Mouse (Mus musculus) heart, postnatal 14 days (tissue): Measurements from ENCODE around the gene Tmem254a. TPM values are rescaled to one million over a fixed set of nuclear protein-coding genes. Genes with fewer than 3 reads are reported as not detected.
"Not testable (repeated sequence)": the region's sequence is repeated elsewhere in the genome, so short reads cannot be mapped to it uniquely, and the experiment has no call there.

ENCODE experiments used
- DNase-seq, 2 experiments: peaks; one replicate each; pipeline ENCODE4 v3.0.0; 2021 to 2022
- intact Hi-C: fragments of 180-260 bp; cut with DNase I; formaldehyde crosslinking; loops from one replicate; pipeline ENCODE4 v1.15.1; 2025
- long read RNA-seq, 2 experiments: library from polyadenylated mRNA; stranded (forward); transcript quantifications; one replicate each; pipeline ENCODE4 v2.0.0; 2021
- total RNA-seq, 2 experiments: library from RNA; stranded (reverse); gene quantifications; 2 replicates each; pipeline ENCODE4 v1.2.3; 2021

The Tmem254a gene
- total RNA-seq = 1 to 10 TPM; 1.6 to 2.1 TPM
- long read RNA-seq, experiment 1, transcript Tmem254a-204 (4 exons, 2,147 nt) = major isoform, 7 of 9 reads
- long read RNA-seq, experiment 1, partial matches to known transcripts = 0 of 9 reads
- long read RNA-seq, experiment 1, other reads (novel, unspliced or antisense) = 1 of 9 reads
- long read RNA-seq, experiment 2, transcript Tmem254a-204 (4 exons, 2,147 nt) = major isoform, 9 of 9 reads
- long read RNA-seq, experiment 2, partial matches to known transcripts = 0 of 9 reads
- long read RNA-seq, experiment 2, other reads (novel, unspliced or antisense) = 0 of 9 reads

GRCm38 (mm10) chr14:25927562-25927881 lies at the start of gene Tmem254a:
Gene Tmem254a, minus strand, starts transcription at chr14:25927672.
- intact Hi-C loops, DNase-seq: not testable (repeated sequence)

GRCm38 (mm10) chr14:25957861-25958260 lies 30.4 kb upstream of the Tmem254a start:
- intact Hi-C loops, DNase-seq: not testable (repeated sequence)

DNA sequence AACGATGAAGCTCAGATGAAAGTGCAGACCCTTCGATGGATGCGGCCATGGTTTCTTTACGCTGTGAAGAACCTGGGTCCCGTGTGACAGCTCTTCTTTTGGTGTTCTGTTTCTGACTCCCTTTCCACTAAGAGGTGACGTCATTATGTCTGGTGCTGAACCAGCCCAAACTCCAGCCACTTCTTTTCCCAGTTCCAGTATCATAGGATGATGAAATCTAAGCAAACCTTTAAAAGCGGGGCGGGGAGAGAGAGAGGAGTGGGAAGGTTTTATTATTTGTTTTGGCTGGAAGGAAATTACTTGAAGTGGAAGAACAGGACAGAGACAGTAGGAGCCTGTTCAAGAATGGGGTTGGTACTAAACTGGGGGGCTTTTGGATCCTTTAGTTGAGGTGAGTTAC lies 10.5 kb upstream of the Tmem254a start, which contains the start of gene Cphx1:
Gene Cphx1, plus strand, starts transcription at position 301 of the 400 bp plus-strand sequence.
- DNase-seq, intact Hi-C loops: not testable (repeated sequence)

GRCm38 (mm10) chr14:25936867-25937630 lies 9.6 kb upstream of the Tmem254a start:
- DNase-seq, intact Hi-C loops: not testable (repeated sequence)

DNA sequence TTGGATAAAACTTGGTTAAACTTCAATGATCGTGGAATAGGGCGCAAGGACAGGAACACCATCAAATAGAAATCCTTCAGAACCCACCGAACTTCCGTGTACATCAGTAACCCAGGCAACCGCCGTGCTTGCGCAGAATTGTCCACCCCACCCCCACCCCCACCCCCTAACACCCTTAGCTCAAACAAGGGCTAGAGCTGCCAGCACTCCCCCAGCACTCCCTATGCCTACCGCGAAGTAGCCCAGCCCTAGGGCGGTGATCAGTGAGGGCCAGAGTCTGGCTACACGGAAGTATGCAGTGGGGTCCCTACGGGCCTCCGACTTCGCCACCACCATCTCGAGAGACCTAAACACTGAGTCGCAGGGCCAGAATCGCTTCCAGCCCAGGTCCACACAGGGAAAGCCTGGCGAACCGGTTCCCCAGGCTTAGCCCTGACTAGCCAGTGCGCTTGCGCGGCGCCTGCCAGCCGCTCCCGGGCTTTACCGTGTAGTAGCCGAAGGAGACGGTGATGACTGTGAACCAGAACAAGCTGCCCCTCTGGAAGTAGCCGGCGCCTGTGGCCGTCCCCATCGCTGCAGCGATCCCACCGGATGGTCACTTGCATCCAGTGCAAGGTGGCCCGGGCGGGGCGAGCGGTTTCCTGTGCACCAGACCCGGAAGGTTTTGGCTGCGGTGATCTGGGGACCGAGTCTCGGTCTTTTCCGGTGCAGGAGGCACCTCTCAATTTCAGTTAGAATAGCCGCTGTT lies 484 bp downstream of the Tmem254a start:
- DNase-seq, intact Hi-C loops: not testable (repeated sequence)

DNA sequence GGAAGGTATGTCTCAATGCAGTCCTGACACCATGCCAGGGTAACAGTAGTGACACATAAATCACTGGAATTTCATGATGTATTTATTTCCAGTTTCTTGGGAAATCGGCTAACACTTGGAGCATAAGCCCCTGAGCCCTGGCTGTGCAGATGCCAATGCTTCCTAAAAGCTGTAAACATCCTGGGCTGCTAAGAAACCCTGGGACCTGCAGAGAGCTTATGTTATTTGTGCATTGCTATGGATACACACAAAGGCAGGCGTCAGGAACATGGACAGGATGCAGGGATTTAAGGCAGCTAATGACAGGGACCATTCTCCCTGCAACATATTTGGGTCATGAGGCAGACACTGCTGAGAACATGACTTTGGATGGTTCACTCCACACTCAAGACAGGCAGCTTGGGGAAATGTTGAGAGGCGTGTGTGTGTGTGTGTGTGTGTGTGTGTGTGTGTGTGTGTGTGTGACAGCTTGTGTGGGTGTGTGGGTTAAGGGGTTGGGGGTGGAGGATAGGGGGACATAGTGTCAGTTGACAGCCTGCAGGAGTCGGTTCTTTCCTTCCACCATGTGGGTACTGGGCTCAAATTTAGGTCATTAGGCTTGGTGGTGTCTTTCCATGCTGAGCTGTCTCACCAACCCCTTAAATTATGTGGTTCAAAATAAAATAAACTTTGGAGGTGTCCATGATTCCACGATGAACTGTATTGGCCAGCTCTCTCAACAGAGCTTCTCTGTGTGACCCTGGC lies 8.9 kb downstream of the Tmem254a start:
- DNase-seq, intact Hi-C loops: not testable (repeated sequence)

GRCm38 (mm10) chr14:25908976-25909375 lies 18.5 kb downstream of the Tmem254a start:
- intact Hi-C loops, DNase-seq: not testable (repeated sequence)

- intact Hi-C loops, DNase-seq: not testable (repeated sequence)
Observed at GRCm38 (mm10) chr14:25907272-25907671, 20.2 kb downstream of the Tmem254a start.

DNA sequence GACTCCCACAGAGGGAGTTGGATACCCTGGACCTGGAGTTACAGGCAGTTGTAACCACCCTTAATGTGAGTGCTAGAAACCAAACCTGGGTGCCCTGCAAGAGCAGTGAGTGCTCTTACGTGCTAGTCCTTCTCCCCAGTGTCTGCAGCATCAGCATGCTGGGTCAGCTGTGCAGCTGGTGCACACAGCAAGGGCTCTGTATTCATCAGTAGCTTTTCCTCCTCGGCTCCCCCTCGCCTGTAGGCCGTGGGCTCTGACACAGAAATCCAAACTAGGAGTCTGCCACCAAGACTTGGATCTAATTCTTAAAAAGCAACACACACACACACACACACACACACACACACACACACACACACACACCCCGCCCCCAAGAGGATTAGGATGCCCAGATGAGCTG lies 22.2 kb downstream of the Tmem254a start:
- DNase-seq, intact Hi-C loops: not testable (repeated sequence)

DNA sequence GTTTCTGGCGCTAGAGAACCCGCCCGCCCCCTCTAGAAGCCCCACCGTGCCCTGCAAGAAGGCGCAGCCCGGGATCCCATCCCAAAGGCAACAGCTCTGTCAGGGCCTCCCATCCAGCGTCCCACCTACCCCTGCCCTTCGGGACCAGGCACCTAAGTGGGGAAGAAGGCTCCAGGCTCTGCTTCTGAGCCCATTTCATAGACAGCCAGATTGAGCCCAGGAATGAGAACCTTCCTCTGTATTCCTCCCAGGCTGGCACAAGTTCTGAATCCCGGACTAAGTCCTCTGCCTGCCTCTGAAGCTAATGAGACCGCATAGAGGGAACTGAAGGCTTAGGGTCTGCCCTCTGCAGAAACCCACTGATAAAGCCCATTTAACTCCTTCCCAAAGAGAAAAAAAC lies 24.5 kb downstream of the Tmem254a start, which contains the start of gene Plac9a:
Gene Plac9a, minus strand, starts transcription at position 101 of the 400 bp plus-strand sequence.
- intact Hi-C loops, DNase-seq: not testable (repeated sequence)

GRCm38 (mm10) chr14:25895686-25896085 lies 31.8 kb downstream of the Tmem254a start:
- DNase-seq, intact Hi-C loops: not testable (repeated sequence)

- DNase-seq, intact Hi-C loops: not testable (repeated sequence)
Observed at GRCm38 (mm10) chr14:25894566-25894965, 32.9 kb downstream of the Tmem254a start.

- intact Hi-C loops = not testable (repeated sequence)
Observed at GRCm38 (mm10) chr14:25885886-25886285, 41.6 kb downstream of the Tmem254a start.

DNA sequence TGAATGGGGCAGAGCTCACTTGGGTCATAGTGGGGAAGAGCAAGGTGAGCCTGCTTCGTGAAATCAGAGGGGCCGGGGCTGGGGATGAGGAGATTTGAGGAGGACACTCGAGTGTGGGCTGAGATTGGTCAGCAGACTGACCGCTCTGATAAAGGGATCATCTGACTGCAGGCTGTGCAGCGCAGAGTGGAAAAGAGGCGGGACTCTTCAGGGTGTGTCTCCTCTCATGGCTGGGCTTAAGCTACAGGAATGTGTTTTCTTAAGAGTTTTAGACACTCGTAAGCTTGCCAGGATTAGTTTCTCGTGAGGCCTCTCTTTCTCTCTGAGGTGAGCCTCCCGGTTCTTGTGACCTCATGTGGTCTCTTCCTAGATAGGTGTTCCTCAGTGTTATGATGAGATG lies 45.7 kb downstream of the Tmem254a start:
- DNase-seq, intact Hi-C loops: not testable (repeated sequence)

More at GRCm38 (mm10) chr14:25885886-25886285, 41.6 kb downstream of the Tmem254a start:
- not testable (repeated sequence) for DNase-seq

DNA sequence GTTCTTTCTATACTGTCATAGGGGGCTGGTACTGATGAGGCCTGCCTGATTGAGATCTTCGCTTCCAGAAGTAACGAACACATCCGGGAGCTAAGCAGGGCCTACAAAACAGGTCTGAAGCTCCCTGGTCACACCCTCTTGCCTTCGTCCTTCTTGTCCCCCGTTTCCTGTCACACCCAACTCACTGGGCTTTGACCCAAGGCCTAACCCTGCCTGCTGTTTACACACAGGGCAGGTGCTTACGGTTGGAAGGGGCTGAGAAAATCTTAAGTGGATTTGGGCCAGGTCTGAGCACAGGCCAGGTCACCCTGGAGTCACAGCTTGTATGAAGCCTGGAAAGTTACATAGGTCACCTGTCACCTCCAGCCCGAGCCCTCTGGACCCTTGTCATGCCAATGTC lies 50.8 kb downstream of the Tmem254a start:
- intact Hi-C loops, DNase-seq: not testable (repeated sequence)

Other genes starting within 250 kb of the Tmem254a start
- gene Ppif, start 233.5 kb downstream of the Tmem254a start, total RNA-seq = 100 to 1,000 TPM; 238 to 261 TPM
- gene Zcchc24, start 158.6 kb downstream of the Tmem254a start, total RNA-seq = 10 to 100 TPM; 47.6 to 48.3 TPM
- 10 to 100 TPM; 69.9 to 78.1 TPM for gene Anxa11, start 85.5 kb downstream of the Tmem254a start, total RNA-seq
- 1 to 10 TPM; 2.6 to 2.9 TPM for gene Plac9a, start 24.6 kb downstream of the Tmem254a start, total RNA-seq
- gene Cphx1, start 10.6 kb upstream of the Tmem254a start, total RNA-seq = not detected
- gene Duxbl1, start 50.9 kb upstream of the Tmem254a start, total RNA-seq = under 1 TPM in 1 of 2 experiments, not detected in 1; 0.39 TPM
- gene Gm9780, start 115.0 kb upstream of the Tmem254a start, total RNA-seq = 10 to 100 TPM; 21.2 to 24.0 TPM
- gene Tmem254c, start 139.7 kb upstream of the Tmem254a start, total RNA-seq = 10 to 100 TPM; 10.1 to 16.1 TPM
- gene Cphx2, start 153.8 kb upstream of the Tmem254a start, total RNA-seq = not detected
- gene Cphx3, start 154.6 kb upstream of the Tmem254a start, total RNA-seq = not detected
- under 1 TPM; 0.17 to 0.74 TPM for gene Duxbl2, start 190.7 kb upstream of the Tmem254a start, total RNA-seq